Mouse (Mus musculus) brain, adult 2 months (tissue): Measurements from ENCODE around the gene Magi1.

Experiments
- DNase-seq: peaks from one replicate; pipeline ENCODE4 v3.0.0; 2011; ENCODE audit warnings: low read depth, low spot score

Gene Magi1

GRCm38 (mm10) chr6:94162918-94163317 lies 120.8 kb downstream of the Magi1 start:
- no peak for DNase-seq

- DNase-seq, result peak; percentile 42
Measured at GRCm38 (mm10) chr6:94159256-94159655, 124.5 kb downstream of the Magi1 start.

GRCm38 (mm10) chr6:94158119-94158848 lies 125.4 kb downstream of the Magi1 start:
- peak; percentile 28 for DNase-seq

- DNase-seq, result no peak
Measured at GRCm38 (mm10) chr6:94155996-94156395, 127.7 kb downstream of the Magi1 start.

GRCm38 (mm10) chr6:94154854-94155601 lies 128.7 kb downstream of the Magi1 start:
- no peak for DNase-seq

- no peak for DNase-seq
Measured at GRCm38 (mm10) chr6:94152881-94153280, 130.8 kb downstream of the Magi1 start.

- no peak for DNase-seq
Measured at GRCm38 (mm10) chr6:94150876-94151275, 132.8 kb downstream of the Magi1 start.

GRCm38 (mm10) chr6:94149800-94150199 lies 133.9 kb downstream of the Magi1 start:
- DNase-seq, result peak; percentile 69

GRCm38 (mm10) chr6:94146206-94146493 lies 137.6 kb downstream of the Magi1 start:
- no peak for DNase-seq

- DNase-seq, result no peak
Measured at GRCm38 (mm10) chr6:94145430-94146205, 138.1 kb downstream of the Magi1 start.

GRCm38 (mm10) chr6:94142493-94142892 lies 141.2 kb downstream of the Magi1 start:
- DNase-seq, result peak; percentile 52

- DNase-seq, result peak; percentile 20
Measured at GRCm38 (mm10) chr6:94141496-94141895, 142.2 kb downstream of the Magi1 start.

GRCm38 (mm10) chr6:94139952-94140414 lies 143.7 kb downstream of the Magi1 start:
- peak; percentile 47 for DNase-seq

- DNase-seq, result peak; percentile 95
Measured at GRCm38 (mm10) chr6:94136693-94137092, 147.0 kb downstream of the Magi1 start.

GRCm38 (mm10) chr6:94134159-94134558 lies 149.6 kb downstream of the Magi1 start:
- DNase-seq, result no peak

GRCm38 (mm10) chr6:94131999-94132398 lies 151.7 kb downstream of the Magi1 start:
- DNase-seq, result no peak

GRCm38 (mm10) chr6:94130389-94130788 lies 153.3 kb downstream of the Magi1 start:
- no peak for DNase-seq

GRCm38 (mm10) chr6:94126763-94127162 lies 157.0 kb downstream of the Magi1 start:
- DNase-seq, result no peak

- DNase-seq, result no peak
Measured at GRCm38 (mm10) chr6:94125144-94125543, 158.6 kb downstream of the Magi1 start.

GRCm38 (mm10) chr6:94124279-94124678 lies 159.4 kb downstream of the Magi1 start:
- DNase-seq, result no peak

- peak; percentile 77 for DNase-seq
Measured at GRCm38 (mm10) chr6:94122566-94123150, 161.1 kb downstream of the Magi1 start.

- DNase-seq, result peak; percentile 53
Measured at GRCm38 (mm10) chr6:94121488-94121887, 162.2 kb downstream of the Magi1 start.
